Mouse (Mus musculus): ENCODE measurements around the gene Cacna1i.

- no peak for TF ChIP-seq CTCF (IDR thresholded peaks at IDR 0.05; ENCODE audit: low read depth)
- TF ChIP-seq EP300 (IDR thresholded peaks at IDR 0.05; ENCODE audit: low read depth), result no peak
These were observed 63.4 kb downstream of the Cacna1i start for GRCm38 (mm10) chr15:80350431-80350830.

All from heart, postnatal 0 days (tissue).